Mouse (Mus musculus) stomach, adult 2 months (tissue): ENCODE measurements around the gene Gm10717. TPM values are rescaled to one million over a fixed set of nuclear protein-coding genes. Genes with fewer than 3 reads are reported as not detected.

Experiments used
- polyA plus RNA-seq: library from polyadenylated mRNA; depleted of rRNA; stranded (reverse); fragments of >200 nt; gene quantifications from 2 replicates; pipeline ENCODE4 v1.2.3, GENCODE M21; 2012; rRNA removed

Gene Gm10717
- not detected in 2 replicates for polyA plus RNA-seq

GRCm38 (mm10) chr9:3024912-3025467, at the start of gene Gm10717:
Gene Gm10717 (plus strand): TSS chr9:3025417.

DNA sequence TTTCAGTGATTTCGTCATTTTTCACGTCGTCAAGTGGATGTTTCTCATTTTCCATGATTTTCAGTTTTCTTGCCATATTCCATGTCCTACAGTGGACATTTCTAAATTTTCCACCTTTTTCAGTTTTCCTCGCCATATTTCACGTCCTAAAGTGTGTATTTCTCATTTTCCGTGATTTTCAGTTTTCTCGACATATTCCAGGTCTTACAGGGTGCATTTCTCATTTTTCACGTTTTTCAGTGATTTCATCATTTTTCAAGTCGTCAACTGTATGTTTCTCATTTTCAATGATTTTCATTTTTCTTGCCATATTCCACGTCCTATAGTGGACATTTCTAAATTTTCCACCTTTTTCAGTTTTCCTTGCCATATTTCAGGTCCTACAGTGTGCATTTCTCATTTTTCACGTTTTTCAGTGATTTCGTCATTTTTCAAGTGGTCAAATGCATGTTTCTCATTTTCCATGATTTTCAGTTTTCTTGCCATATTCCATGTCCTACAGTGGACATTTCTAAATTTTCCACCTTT, 24.7 kb upstream of the Gm10717 start, which contains the start of gene Gm10722:
Gm10722 (plus strand) TSS at position 478 of the 528 bp plus-strand sequence.

DNA sequence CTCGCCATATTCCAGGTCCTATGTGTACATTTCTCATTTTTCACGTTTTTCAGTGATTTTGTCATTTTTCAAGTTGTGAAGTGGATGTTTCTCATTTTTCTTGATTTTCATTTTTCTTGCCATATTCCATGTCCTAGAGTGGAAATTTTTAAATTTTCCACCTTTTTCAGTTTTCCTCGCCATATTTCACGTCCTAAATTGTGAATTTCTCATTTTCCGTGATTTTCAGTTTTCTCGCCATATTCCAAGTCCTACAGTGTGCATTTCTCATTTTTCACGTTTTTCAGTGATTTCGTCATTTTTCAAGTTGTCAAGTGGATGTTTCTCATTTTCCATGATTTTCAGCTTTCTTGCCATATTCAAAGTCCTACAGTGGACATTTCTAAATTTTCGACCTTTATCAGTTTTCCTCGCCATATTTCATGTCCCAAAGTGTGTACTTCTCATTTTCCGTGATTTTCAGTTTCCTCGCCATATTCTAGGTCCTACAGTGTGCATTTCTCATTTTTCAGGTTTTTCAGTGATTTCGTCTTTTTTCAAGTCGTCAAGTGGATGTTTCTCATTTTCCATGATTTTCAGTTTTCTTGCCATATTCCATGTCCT, 22.3 kb upstream of the Gm10717 start, which contains the start of gene Gm11168:
Gm11168 (plus strand) TSS at position 553 of the 603 bp plus-strand sequence.

GRCm38 (mm10) chr9:3012733-3013279, 12.4 kb upstream of the Gm10717 start, which contains the start of gene Gm10721:
Gene Gm10721 (plus strand): TSS chr9:3013140.

GRCm38 (mm10) chr9:3015354-3015753, 9.9 kb upstream of the Gm10717 start, which contains the start of gene Gm10720:
Gene Gm10720 (plus strand): TSS chr9:3015654.

GRCm38 (mm10) chr9:3017108-3017507, 8.1 kb upstream of the Gm10717 start, which contains the start of gene Gm10719:
Gene Gm10719 (plus strand): TSS chr9:3017408.

GRCm38 (mm10) chr9:3023312-3023984, 1.8 kb upstream of the Gm10717 start, which contains the start of gene Gm10718:
Gene Gm10718 (plus strand): TSS chr9:3023547.

DNA sequence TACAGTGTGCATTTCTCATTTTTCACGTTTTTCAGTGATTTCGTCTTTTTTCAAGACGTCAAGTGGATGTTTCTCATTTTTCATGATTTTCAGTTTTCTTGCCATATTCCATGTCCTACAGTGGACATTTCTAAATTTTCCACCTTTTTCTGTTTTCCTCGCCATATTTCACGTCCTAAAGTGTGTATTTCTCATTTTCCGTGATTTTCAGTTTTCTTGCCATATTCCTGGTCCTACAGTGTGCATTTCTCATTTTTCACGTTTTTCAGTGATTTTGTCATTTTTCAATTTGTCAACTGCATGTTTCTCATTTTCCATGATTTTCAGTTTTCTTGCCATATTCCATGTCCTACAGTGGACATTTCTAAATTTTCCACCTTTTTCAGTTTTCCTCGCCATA, 9.1 kb downstream of the Gm10717 start, which contains the start of gene Gm17535:
Gm17535 (plus strand) TSS at position 301 of the 400 bp plus-strand sequence.

DNA sequence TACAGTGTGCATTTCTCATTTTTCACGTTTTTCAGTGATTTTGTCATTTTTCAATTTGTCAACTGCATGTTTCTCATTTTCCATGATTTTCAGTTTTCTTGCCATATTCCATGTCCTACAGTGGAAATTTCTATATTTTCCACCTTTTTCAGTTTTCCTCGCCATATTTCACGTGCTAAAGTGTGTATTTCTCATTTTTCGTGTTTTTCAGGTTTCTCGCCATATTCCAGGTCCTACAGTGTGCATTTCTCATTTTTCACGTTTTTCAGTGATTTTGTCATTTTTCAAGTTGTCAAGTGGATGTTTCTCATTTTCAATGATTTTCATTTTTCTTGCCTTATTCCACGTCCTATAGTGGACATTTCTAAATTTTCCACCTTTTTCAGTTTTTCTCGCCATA, 11.4 kb downstream of the Gm10717 start, which contains the start of gene Gm10715:
Gm10715 (plus strand) TSS at position 301 of the 400 bp plus-strand sequence.

Other genes starting within 250 kb of the Gm10717 start
- gene Gm10722, start 24.5 kb upstream of the Gm10717 start, polyA plus RNA-seq = not detected in 2 replicates
- gene Gm11168, start 22.1 kb upstream of the Gm10717 start, polyA plus RNA-seq = not detected in 2 replicates
- gene Gm10721, start 12.3 kb upstream of the Gm10717 start, polyA plus RNA-seq = not detected in 2 replicates
- gene Gm10720, start 9.8 kb upstream of the Gm10717 start, polyA plus RNA-seq = not detected in 2 replicates
- gene Gm10719, start 8.0 kb upstream of the Gm10717 start, polyA plus RNA-seq = not detected in 2 replicates
- gene Gm10718, start 1.9 kb upstream of the Gm10717 start, polyA plus RNA-seq = not detected in 2 replicates
- gene Gm17535, start 9.2 kb downstream of the Gm10717 start, polyA plus RNA-seq = not detected in 2 replicates
- not detected in 2 replicates for gene Gm10715, start 11.5 kb downstream of the Gm10717 start, polyA plus RNA-seq